Mouse (Mus musculus) small intestine, adult 2 months (tissue): ENCODE results near the gene Kat2a. TPM values are rescaled to one million over a fixed set of nuclear protein-coding genes. Genes with fewer than 3 reads are reported as not detected.
"Not testable (repeated sequence)": the region's sequence is repeated elsewhere in the genome, so short reads cannot be mapped to it uniquely, and the experiment has no call there.

Source experiments
- H3K27ac ChIP-seq: fragments of 200-500 bp; 2 replicates; pipeline ENCODE4 v1.5.1; 2012; ENCODE audit warnings: low read depth, low read length, control low read depth, inconsistent platforms; ENCODE audit not compliant: insufficient read depth
- H3K27me3 ChIP-seq: fragments of 200-500 bp; 2 replicates; pipeline ENCODE4 v1.6.1; 2012; ENCODE audit warnings: mild to moderate bottlenecking, moderate library complexity, low read length, inconsistent platforms; ENCODE audit not compliant: control insufficient read depth, insufficient read depth
- H3K36me3 ChIP-seq: fragments of 200-500 bp; 2 replicates; pipeline ENCODE4 v1.6.1; 2012; ENCODE audit warnings: mild to moderate bottlenecking, low read length, control low read depth, inconsistent platforms; ENCODE audit not compliant: control insufficient read depth, insufficient read depth
- H3K4me1 ChIP-seq: fragments of 200-500 bp; 2 replicates; pipeline ENCODE4 v1.6.1; 2012; ENCODE audit warnings: low read length, inconsistent platforms, mixed read lengths; ENCODE audit not compliant: control insufficient read depth, insufficient read depth, insufficient read length
- H3K4me3 ChIP-seq: fragments of 200-500 bp; 2 replicates; pipeline ENCODE4 v1.5.1; 2012; ENCODE audit warnings: low read depth, mild to moderate bottlenecking, control low read depth, inconsistent platforms, low read length, moderate library complexity
- CTCF ChIP-seq: fragments of 200-500 bp; IDR thresholded peaks from 2 replicates; pipeline ENCODE4 v1.5.1; 2012; ENCODE audit warnings: low read depth, mild to moderate bottlenecking, control low read depth, inconsistent platforms, low read length, moderate library complexity, mixed read lengths; ENCODE audit not compliant: insufficient replicate concordance, insufficient read length; ENCODE audit errors: extremely low read depth
- POLR2A ChIP-seq: fragments of 200-500 bp; IDR thresholded peaks from 2 replicates; pipeline ENCODE4 v1.6.1; 2012; ENCODE audit warnings: low read depth, mild to moderate bottlenecking, control low read depth, inconsistent platforms, low read length, moderate library complexity
- WGBS: fragments of 180-500 bp; shearing (Covaris S2); methylation state at CpG from one replicate; pipeline ENCODE4 v1.1.7; 2018; 5-methylcytosine and 5-hydroxymethylcytosine counted together
- polyA plus RNA-seq: library from polyadenylated mRNA; depleted of rRNA; stranded (reverse); fragments of >200 nt; gene quantifications from 2 replicates; pipeline ENCODE4 v1.2.3, GENCODE M21; 2012; rRNA removed

Kat2a gene
- polyA plus RNA-seq, 1 experiment, result 12.2 TPM

DNA sequence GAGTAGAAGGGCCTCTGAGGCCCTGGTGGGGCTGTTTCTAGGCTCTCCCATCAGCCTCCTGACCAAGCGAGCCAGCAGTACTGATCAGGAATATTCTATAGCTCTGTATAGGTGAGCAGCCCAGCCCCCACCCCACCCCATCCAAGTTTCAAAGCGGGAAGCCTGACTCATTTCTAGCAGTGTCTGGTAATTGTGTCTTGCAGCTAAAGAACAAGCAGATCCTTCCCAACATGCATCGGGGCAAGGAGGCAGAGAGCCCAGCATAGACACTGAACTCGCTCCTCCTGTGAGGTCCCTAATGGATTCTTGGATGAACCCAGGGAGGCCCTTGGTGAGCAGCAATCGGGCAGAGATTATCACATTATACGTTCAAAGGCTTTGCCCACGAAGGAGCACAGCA is 34.5 kb downstream of the Kat2a start:
- Histone ChIP-seq H3K4me3 (no peak overlapping the region), H3K4me1 (no peaks in the 10 kb centered on the region), H3K27ac (no peak overlapping the region), H3K36me3 (no peaks in the 10 kb centered on the region), H3K27me3 (no peaks in the 10 kb centered on the region; the same call in 1 of the 2 replicates)
- WGBS, result 56% methylated on average over 7 of the region's 7 CpGs
- TF ChIP-seq POLR2A, result no peak
- TF ChIP-seq CTCF, result no peak

DNA sequence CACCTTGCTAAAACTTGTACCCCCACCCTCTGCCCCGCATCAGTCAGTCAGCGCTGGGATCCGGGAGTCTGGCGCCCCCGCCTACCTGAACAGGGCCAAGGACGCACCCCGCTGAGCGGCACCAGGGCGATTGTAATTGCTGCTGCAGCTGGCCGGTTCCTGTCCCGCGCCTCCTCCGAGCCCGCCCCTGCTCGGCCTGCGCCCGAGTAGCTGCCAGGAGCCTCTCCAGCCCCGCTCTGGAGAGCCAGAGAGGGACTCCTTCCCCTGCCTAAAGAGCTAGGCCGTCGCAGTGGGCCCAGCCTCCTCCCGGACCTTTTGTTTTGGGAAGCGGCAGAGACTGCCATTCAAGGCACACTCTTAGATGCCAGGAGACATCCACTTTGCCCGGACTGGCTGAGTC is 39.1 kb downstream of the Kat2a start:
- no peaks in the 10 kb centered on the region for H3K4me1 ChIP-seq
- no peaks in the 10 kb centered on the region for H3K36me3 ChIP-seq
- 9% methylated on average over 23 of the region's 23 CpGs for WGBS
- H3K27me3 ChIP-seq, result no peaks in the 10 kb centered on the region
- no peak overlapping the region for H3K27ac ChIP-seq
- no peak overlapping the region for H3K4me3 ChIP-seq
- TF ChIP-seq POLR2A (no peak), CTCF (no peak)

DNA sequence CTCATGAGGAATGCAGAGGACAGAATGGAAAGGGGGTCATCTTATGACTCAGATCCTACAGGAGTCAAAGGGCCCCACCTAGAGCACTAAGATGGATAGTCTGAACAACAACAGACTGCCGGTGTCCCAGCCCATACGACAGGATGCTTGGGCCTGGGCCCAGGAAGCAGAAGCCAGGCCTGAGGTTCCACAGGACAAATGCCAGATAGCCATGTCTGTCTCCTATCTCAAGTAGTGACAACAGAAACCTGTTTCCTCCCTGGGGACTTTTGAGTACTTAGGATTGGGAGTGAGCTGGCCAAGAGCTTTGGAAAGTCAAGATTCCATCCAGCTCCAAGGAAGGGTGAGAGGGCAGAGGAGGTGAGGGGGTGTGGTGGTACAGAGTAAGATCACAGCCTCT is 40.3 kb downstream of the Kat2a start:
- Histone ChIP-seq H3K4me1 (no peaks in the 10 kb centered on the region), H3K27me3 (no peaks in the 10 kb centered on the region), H3K4me3 (no peak overlapping the region), H3K36me3 (no peaks in the 10 kb centered on the region), H3K27ac (no peak overlapping the region)
- WGBS, result 60% methylated on average over 2 of the region's 2 CpGs
- no peak for TF ChIP-seq CTCF
- TF ChIP-seq POLR2A, result no peak

DNA sequence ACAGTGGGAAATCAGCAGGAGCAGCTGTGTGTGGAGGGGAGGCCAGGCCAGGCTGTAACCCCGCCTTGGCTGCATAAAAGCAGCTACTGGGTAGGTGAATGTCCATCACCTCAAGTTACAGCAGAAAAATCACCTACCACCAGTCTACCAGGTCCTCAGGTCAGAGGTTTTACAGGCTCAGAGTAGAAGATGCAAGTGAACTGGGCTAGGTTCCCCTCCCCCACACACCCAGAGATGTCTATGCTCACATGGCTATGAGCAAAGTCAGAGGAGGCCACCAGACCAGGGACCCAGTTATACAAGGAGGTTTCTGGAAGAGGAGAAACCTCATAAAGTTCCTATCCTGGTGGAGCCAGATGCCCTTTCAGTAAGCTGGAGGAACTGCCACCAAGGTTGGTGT is 41.2 kb downstream of the Kat2a start:
- 80% methylated on average over 1 of the region's 1 CpGs for WGBS
- Histone ChIP-seq H3K4me3 (no peak overlapping the region), H3K36me3 (no peaks in the 10 kb centered on the region), H3K27ac (no peak overlapping the region), H3K4me1 (no peaks in the 10 kb centered on the region), H3K27me3 (no peaks in the 10 kb centered on the region)
- no peak for TF ChIP-seq POLR2A
- TF ChIP-seq CTCF, result no peak

DNA sequence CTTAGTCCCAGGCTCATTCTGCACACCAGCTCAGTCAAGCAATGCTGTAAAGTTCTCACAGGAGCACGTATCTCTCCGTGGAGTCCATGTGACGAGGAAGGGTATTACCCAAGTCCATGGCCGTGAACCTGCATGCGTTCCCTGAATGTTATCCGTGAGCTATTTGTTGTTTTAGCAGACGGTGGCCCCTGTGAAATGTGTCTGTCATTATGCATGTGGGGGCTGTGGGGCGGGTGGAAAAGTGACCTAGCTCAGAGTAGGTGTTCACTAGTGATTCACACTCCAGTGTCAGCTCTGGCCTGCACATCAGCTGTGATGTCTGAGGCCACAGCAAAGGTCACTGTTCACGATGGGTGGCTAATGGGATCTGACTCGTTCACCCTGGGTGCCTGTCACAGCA is 52.5 kb downstream of the Kat2a start:
- TF ChIP-seq POLR2A (no peak), CTCF (no peak)
- H3K27ac ChIP-seq, result no peak overlapping the region
- 68% methylated on average over 10 of the region's 10 CpGs for WGBS
- no peaks in the 10 kb centered on the region for H3K4me1 ChIP-seq
- no peaks in the 10 kb centered on the region for H3K27me3 ChIP-seq
- no peaks in the 10 kb centered on the region for H3K36me3 ChIP-seq
- no peak overlapping the region for H3K4me3 ChIP-seq

DNA sequence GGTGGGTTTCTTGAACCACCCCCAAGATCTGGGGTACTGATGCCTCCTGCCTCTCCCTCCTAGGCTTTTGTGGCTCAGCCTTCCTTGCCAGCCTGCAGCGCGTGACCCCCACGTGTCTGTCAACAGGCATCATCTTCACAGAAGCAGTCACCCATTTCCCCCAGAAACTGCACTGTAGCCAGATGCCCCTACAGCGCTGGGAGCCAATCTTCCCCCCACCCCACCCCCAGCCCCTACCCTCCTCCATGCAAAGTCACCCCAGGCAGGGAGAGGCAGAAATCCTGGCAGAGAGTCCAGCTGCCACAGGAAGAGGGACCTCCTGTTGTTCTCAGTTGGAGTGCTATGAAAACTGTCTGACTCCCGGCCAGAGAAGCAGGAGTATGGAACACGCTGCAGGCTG is 55.8 kb downstream of the Kat2a start:
- Histone ChIP-seq H3K4me1 (no peaks in the 10 kb centered on the region), H3K36me3 (no peaks in the 10 kb centered on the region), H3K27me3 (no peaks in the 10 kb centered on the region), H3K4me3 (no peak overlapping the region), H3K27ac (no peak overlapping the region)
- TF ChIP-seq POLR2A (no peak), CTCF (no peak)
- 32% methylated on average over 6 of the region's 6 CpGs for WGBS

DNA sequence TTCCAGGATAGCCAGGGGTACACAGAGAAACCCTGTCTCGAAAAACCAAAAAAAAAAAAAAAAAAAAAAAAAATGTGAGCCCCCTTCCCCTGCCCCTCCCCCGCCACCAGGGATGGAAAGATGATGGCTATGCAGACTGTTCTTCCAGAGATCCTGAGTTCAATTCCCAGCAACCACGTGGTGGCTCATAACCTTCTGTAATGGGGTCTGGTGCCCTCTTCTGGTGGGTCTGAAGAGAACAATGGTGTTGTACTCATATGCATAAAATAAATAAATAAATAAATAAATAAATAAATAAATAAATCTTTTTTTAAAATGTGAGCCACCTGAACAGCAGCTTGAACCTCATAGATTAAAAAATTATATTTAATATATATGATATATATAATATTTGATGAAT is 56.7 kb downstream of the Kat2a start:
- 63% methylated on average over 3 of the region's 3 CpGs for WGBS

More for the DNA sequence above, 56.7 kb downstream of the Kat2a start:
- H3K4me3 ChIP-seq, H3K27ac ChIP-seq, H3K27me3 ChIP-seq, H3K36me3 ChIP-seq, H3K4me1 ChIP-seq: not testable (repeated sequence)

Other genes with a start within 250 kb of the Kat2a start
- gene Klhl11, start 239.7 kb downstream of the Kat2a start, polyA plus RNA-seq, result 1.7 TPM in 2 replicates
- 14.0 and 21.7 TPM in 2 replicates for gene Acly, start 184.5 kb downstream of the Kat2a start, polyA plus RNA-seq
- 0.01 and 0.09 TPM in 2 replicates for gene Ttc25, start 166.9 kb downstream of the Kat2a start, polyA plus RNA-seq
- 12.1 and 19.4 TPM in 2 replicates for gene Cnp, start 137.6 kb downstream of the Kat2a start, polyA plus RNA-seq
- gene Nkiras2, start 93.2 kb downstream of the Kat2a start, polyA plus RNA-seq, result 85.2 and 134 TPM in 2 replicates
- gene Dnajc7, start 92.3 kb downstream of the Kat2a start, polyA plus RNA-seq, result 10.6 and 24.8 TPM in 2 replicates
- 0.14 and 0.62 TPM in 2 replicates for gene Zfp385c, start 20.0 kb downstream of the Kat2a start, polyA plus RNA-seq
- 4.7 and 13.3 TPM in 2 replicates for gene Dhx58, start 8.2 kb downstream of the Kat2a start, polyA plus RNA-seq
- not detected in 2 replicates for gene Hspb9, start 1.4 kb upstream of the Kat2a start, polyA plus RNA-seq
- 186 and 350 TPM in 2 replicates for gene Rab5c, start 25.8 kb upstream of the Kat2a start, polyA plus RNA-seq
- 0.04 TPM in 1 of 2 replicates, not detected in the other for gene Kcnh4, start 47.5 kb upstream of the Kat2a start, polyA plus RNA-seq
- gene Hcrt, start 50.5 kb upstream of the Kat2a start, polyA plus RNA-seq, result not detected in 2 replicates
- gene Ghdc, start 58.5 kb upstream of the Kat2a start, polyA plus RNA-seq, result 9.8 and 10.0 TPM in 2 replicates
- gene Stat5b, start 138.3 kb upstream of the Kat2a start, polyA plus RNA-seq, result 9.6 and 10.8 TPM in 2 replicates
- 6.9 and 7.4 TPM in 2 replicates for gene Stat5a, start 146.9 kb upstream of the Kat2a start, polyA plus RNA-seq
- 55.2 and 106 TPM in 2 replicates for gene Stat3, start 227.1 kb upstream of the Kat2a start, polyA plus RNA-seq